Mouse (Mus musculus): Measurements from ENCODE around the gene Rrn3. TPM values are rescaled to one million over a fixed set of nuclear protein-coding genes. Genes with fewer than 3 reads are reported as not detected.

Rrn3 gene
- polyA plus RNA-seq, 2 experiments = 24.2 to 43.1 TPM

- ATAC-seq (ENCODE audit: low FRiP score, low read depth) (no peak), DNase-seq (ENCODE audit: low spot score) (no peak)
- peaks cover 72% of the 10 kb centered on the region for H3K36me3 ChIP-seq (ENCODE audit: control insufficient read depth, insufficient read depth, low read length)
Observed at GRCm38 (mm10) chr16:13846675-13847074, 66.2 kb downstream of the Rrn3 start.

GRCm38 (mm10) chr16:13848310-13848709 is 67.8 kb downstream of the Rrn3 start:
- Histone ChIP-seq H3K4me1 (ENCODE audit: control insufficient read depth, insufficient read depth, low read length) (no peaks in the 10 kb centered on the region), H3K4me2 (replicated peaks; ENCODE audit: low read depth, low read length, severe bottlenecking) (no peak overlapping the region), H3K9me3 (ENCODE audit: control insufficient read depth, low read length) (no peaks in the 10 kb centered on the region), H3K27ac (replicated peaks; ENCODE audit: low read depth, low read length) (no peak overlapping the region), H3K4me3 (replicated peaks; ENCODE audit: low read length) (no peak overlapping the region), H3K36me3 (ENCODE audit: control insufficient read depth, insufficient read depth, low read length) (peaks cover 72% of the 10 kb centered on the region), H3K9ac (ENCODE audit: low read depth, low read length, severe bottlenecking) (no peak overlapping the region), H3K27me3 (ENCODE audit: control insufficient read depth, insufficient read depth, low read length) (no peaks in the 10 kb centered on the region)
- TF ChIP-seq POLR2A (IDR thresholded peaks at IDR 0.05; ENCODE audit: borderline replicate concordance, extremely low read depth, insufficient read depth, insufficient read length) = no peak
- 84% methylated on average over 2 of the region's 2 CpGs for WGBS
- DNase-seq (ENCODE audit: low spot score) (no peak), ATAC-seq (ENCODE audit: low FRiP score, low read depth) (no peak)

More at GRCm38 (mm10) chr16:13846675-13847074, 66.2 kb downstream of the Rrn3 start:
- H3K27me3 ChIP-seq (ENCODE audit: control insufficient read depth, insufficient read depth, low read length) = no peaks in the 10 kb centered on the region
- H3K27ac ChIP-seq (replicated peaks; ENCODE audit: low read depth, low read length) = no peak overlapping the region
- H3K4me1 ChIP-seq (ENCODE audit: control insufficient read depth, insufficient read depth, low read length) = no peaks in the 10 kb centered on the region
- WGBS = 84% methylated on average over 1 of the region's 1 CpGs
- H3K4me3 ChIP-seq (replicated peaks; ENCODE audit: low read length) = no peak overlapping the region
- no peak overlapping the region for H3K4me2 ChIP-seq (replicated peaks; ENCODE audit: low read depth, low read length, severe bottlenecking)
- TF ChIP-seq POLR2A (IDR thresholded peaks at IDR 0.05; ENCODE audit: borderline replicate concordance, extremely low read depth, insufficient read depth, insufficient read length) = no peak
- no peak overlapping the region for H3K9ac ChIP-seq (ENCODE audit: low read depth, low read length, severe bottlenecking)
- no peaks in the 10 kb centered on the region for H3K9me3 ChIP-seq (ENCODE audit: control insufficient read depth, low read length)

- no peak overlapping the region for H3K4me2 ChIP-seq (replicated peaks; ENCODE audit: low read depth, low read length, severe bottlenecking)
- ATAC-seq (ENCODE audit: low FRiP score, low read depth) = no peak
- WGBS = 97% methylated on average over 4 of the region's 4 CpGs
- H3K9ac ChIP-seq (ENCODE audit: low read depth, low read length, severe bottlenecking) = no peak overlapping the region
- TF ChIP-seq POLR2A (IDR thresholded peaks at IDR 0.05; ENCODE audit: borderline replicate concordance, extremely low read depth, insufficient read depth, insufficient read length) = no peak
- no peaks in the 10 kb centered on the region for H3K27me3 ChIP-seq (ENCODE audit: control insufficient read depth, insufficient read depth, low read length)
- H3K4me3 ChIP-seq (replicated peaks; ENCODE audit: low read length) = no peak overlapping the region
- H3K36me3 ChIP-seq (ENCODE audit: control insufficient read depth, insufficient read depth, low read length) = peaks cover 71% of the 10 kb centered on the region
- no peak overlapping the region for H3K27ac ChIP-seq (replicated peaks; ENCODE audit: low read depth, low read length)
- H3K9me3 ChIP-seq (ENCODE audit: control insufficient read depth, low read length) = no peaks in the 10 kb centered on the region
- no peaks in the 10 kb centered on the region for H3K4me1 ChIP-seq (ENCODE audit: control insufficient read depth, insufficient read depth, low read length)
- DNase-seq (ENCODE audit: low spot score) = no peak
Observed at GRCm38 (mm10) chr16:13851446-13851845, 70.9 kb downstream of the Rrn3 start.

- H3K27me3 ChIP-seq (ENCODE audit: control insufficient read depth, insufficient read depth, low read length) = no peaks in the 10 kb centered on the region
- WGBS = 96% methylated on average over 4 of the region's 4 CpGs
- DNase-seq (ENCODE audit: low spot score) = no peak
- H3K4me2 ChIP-seq (replicated peaks; ENCODE audit: low read depth, low read length, severe bottlenecking) = no peak overlapping the region
- TF ChIP-seq POLR2A (IDR thresholded peaks at IDR 0.05; ENCODE audit: borderline replicate concordance, extremely low read depth, insufficient read depth, insufficient read length) = no peak
- no peak for ATAC-seq (ENCODE audit: low FRiP score, low read depth)
- no peaks in the 10 kb centered on the region for H3K4me1 ChIP-seq (ENCODE audit: control insufficient read depth, insufficient read depth, low read length)
- no peak overlapping the region for H3K4me3 ChIP-seq (replicated peaks; ENCODE audit: low read length)
- no peak overlapping the region for H3K9ac ChIP-seq (ENCODE audit: low read depth, low read length, severe bottlenecking)
- no peak overlapping the region for H3K27ac ChIP-seq (replicated peaks; ENCODE audit: low read depth, low read length)
- no peaks in the 10 kb centered on the region for H3K9me3 ChIP-seq (ENCODE audit: control insufficient read depth, low read length)
- peaks cover 67% of the 10 kb centered on the region for H3K36me3 ChIP-seq (ENCODE audit: control insufficient read depth, insufficient read depth, low read length)
Observed at GRCm38 (mm10) chr16:13853886-13854285, 73.4 kb downstream of the Rrn3 start.

Small RNAs within 50 kb of the gene (microRNA-seq; reads per million reads assigned to microRNA genes)
- gene Gm27734 = not detected

Other genes starting within 250 kb of the Rrn3 start
- 23.2 and 23.5 TPM in 2 replicates for gene Parn, start 112.5 kb upstream of the Rrn3 start, polyA plus RNA-seq (2012; rRNA removed)
- 39.7 and 41.1 TPM in 2 replicates for gene Parn, start 112.5 kb upstream of the Rrn3 start, polyA plus RNA-seq (2014; fragmentation: Nextera tagmentation; extraction: Ambion mirVana)
- 45.8 and 52.0 TPM in 2 replicates for gene Bfar, start 108.8 kb upstream of the Rrn3 start, polyA plus RNA-seq (2012; rRNA removed)
- gene Bfar, start 108.8 kb upstream of the Rrn3 start, polyA plus RNA-seq (2014; fragmentation: Nextera tagmentation; extraction: Ambion mirVana) = 49.8 and 55.7 TPM in 2 replicates
- 2.8 and 4.3 TPM in 2 replicates for gene 3110001I22Rik, start 108.8 kb upstream of the Rrn3 start, polyA plus RNA-seq (2012; rRNA removed)
- gene 3110001I22Rik, start 108.8 kb upstream of the Rrn3 start, polyA plus RNA-seq (2014; fragmentation: Nextera tagmentation; extraction: Ambion mirVana) = 5.2 and 5.9 TPM in 2 replicates
- 0.12 and 0.19 TPM in 2 replicates for gene Pla2g10, start 49.7 kb upstream of the Rrn3 start, polyA plus RNA-seq (2012; rRNA removed)
- 0.26 TPM in 1 of 2 replicates, not detected in the other for gene Pla2g10, start 49.7 kb upstream of the Rrn3 start, polyA plus RNA-seq (2014; fragmentation: Nextera tagmentation; extraction: Ambion mirVana)
- gene Ntan1, start 38.1 kb downstream of the Rrn3 start, polyA plus RNA-seq (2012; rRNA removed) = 100 and 115 TPM in 2 replicates
- 199 and 214 TPM in 2 replicates for gene Ntan1, start 38.1 kb downstream of the Rrn3 start, polyA plus RNA-seq (2014; fragmentation: Nextera tagmentation; extraction: Ambion mirVana)
- 106 and 109 TPM in 2 replicates for gene Pdxdc1, start 122.4 kb downstream of the Rrn3 start, polyA plus RNA-seq (2012; rRNA removed)
- gene Pdxdc1, start 122.4 kb downstream of the Rrn3 start, polyA plus RNA-seq (2014; fragmentation: Nextera tagmentation; extraction: Ambion mirVana) = 105 and 106 TPM in 2 replicates
- gene Mpv17l, start 122.5 kb downstream of the Rrn3 start, polyA plus RNA-seq (2012; rRNA removed) = 3.4 and 5.1 TPM in 2 replicates
- 4.0 and 4.3 TPM in 2 replicates for gene Mpv17l, start 122.5 kb downstream of the Rrn3 start, polyA plus RNA-seq (2014; fragmentation: Nextera tagmentation; extraction: Ambion mirVana)
- 2.9 and 3.0 TPM in 2 replicates for gene 2900011O08Rik, start 205.9 kb downstream of the Rrn3 start, polyA plus RNA-seq (2012; rRNA removed)
- 2.5 and 3.7 TPM in 2 replicates for gene 2900011O08Rik, start 205.9 kb downstream of the Rrn3 start, polyA plus RNA-seq (2014; fragmentation: Nextera tagmentation; extraction: Ambion mirVana)
- 0.12 and 0.13 TPM in 2 replicates for gene Ifitm7, start 206.2 kb downstream of the Rrn3 start, polyA plus RNA-seq (2012; rRNA removed)
- not detected in 2 replicates for gene Ifitm7, start 206.2 kb downstream of the Rrn3 start, polyA plus RNA-seq (2014; fragmentation: Nextera tagmentation; extraction: Ambion mirVana)

Measured in limb, embryonic 14.5 days (tissue).